Mouse (Mus musculus) fat pad, adult 2 months (tissue): ENCODE results near the gene Mbnl2.

Source experiments
- DNase-seq: peaks from one replicate; pipeline ENCODE4 v3.0.0-alpha.2; 2011; ENCODE audit warnings: low read depth, low spot score; ENCODE audit errors: extremely low read depth

Gene Mbnl2

GRCm38 (mm10) chr14:120275246-120276238, at the start of gene Mbnl2:
Gene Mbnl2 (plus strand): TSS chr14:120275669.
- DNase-seq = peak; percentile 67

GRCm38 (mm10) chr14:120232076-120232496, 43.4 kb upstream of the Mbnl2 start:
- DNase-seq = no peak

- no peak for DNase-seq
Measured at GRCm38 (mm10) chr14:120235610-120236009, 39.9 kb upstream of the Mbnl2 start.

GRCm38 (mm10) chr14:120238501-120238900, 37.0 kb upstream of the Mbnl2 start:
- DNase-seq = peak; percentile 54

- no peak for DNase-seq
Measured at GRCm38 (mm10) chr14:120240209-120240608, 35.3 kb upstream of the Mbnl2 start.

GRCm38 (mm10) chr14:120242711-120243110, 32.8 kb upstream of the Mbnl2 start:
- DNase-seq = no peak

- no peak for DNase-seq
Measured at GRCm38 (mm10) chr14:120245081-120245705, 30.3 kb upstream of the Mbnl2 start.

GRCm38 (mm10) chr14:120253331-120253730, 22.1 kb upstream of the Mbnl2 start:
- DNase-seq = no peak

- DNase-seq = no peak
Measured at GRCm38 (mm10) chr14:120256146-120256545, 19.3 kb upstream of the Mbnl2 start.

GRCm38 (mm10) chr14:120256623-120257384, 18.7 kb upstream of the Mbnl2 start:
- no peak for DNase-seq

GRCm38 (mm10) chr14:120257483-120257882, 18.0 kb upstream of the Mbnl2 start:
- DNase-seq = no peak

- DNase-seq = no peak
Measured at GRCm38 (mm10) chr14:120259426-120259825, 16.0 kb upstream of the Mbnl2 start.

- DNase-seq = no peak
Measured at GRCm38 (mm10) chr14:120261606-120262005, 13.9 kb upstream of the Mbnl2 start.

- no peak for DNase-seq
Measured at GRCm38 (mm10) chr14:120262660-120263379, 12.6 kb upstream of the Mbnl2 start.

- DNase-seq = no peak
Measured at GRCm38 (mm10) chr14:120263380-120264135, 11.9 kb upstream of the Mbnl2 start.

- no peak for DNase-seq
Measured at GRCm38 (mm10) chr14:120265886-120266285, 9.6 kb upstream of the Mbnl2 start.

- DNase-seq = no peak
Measured at GRCm38 (mm10) chr14:120267130-120267529, 8.3 kb upstream of the Mbnl2 start.

GRCm38 (mm10) chr14:120270031-120270430, 5.4 kb upstream of the Mbnl2 start:
- DNase-seq = no peak

GRCm38 (mm10) chr14:120270633-120271032, 4.8 kb upstream of the Mbnl2 start:
- no peak for DNase-seq

- DNase-seq = no peak
Measured at GRCm38 (mm10) chr14:120271096-120271495, 4.4 kb upstream of the Mbnl2 start.
